Mouse (Mus musculus): ENCODE measurements around the gene Txndc9. TPM values are rescaled to one million over a fixed set of nuclear protein-coding genes. Genes with fewer than 3 reads are reported as not detected.

Txndc9 gene
- polyA plus RNA-seq, 1 experiment from 2014 or later: 80.9 TPM

Other genes with a start within 250 kb of the Txndc9 start
- 1.6 and 1.9 TPM in 2 replicates for gene Tsga10, start 131.5 kb downstream of the Txndc9 start, polyA plus RNA-seq (2015; fragmentation: Nextera tagmentation; extraction: Ambion mirVana)
- 5.4 and 6.9 TPM in 2 replicates for gene Lipt1, start 126.2 kb downstream of the Txndc9 start, polyA plus RNA-seq (2015; fragmentation: Nextera tagmentation; extraction: Ambion mirVana)
- gene Mitd1, start 107.5 kb downstream of the Txndc9 start, polyA plus RNA-seq (2015; fragmentation: Nextera tagmentation; extraction: Ambion mirVana): 16.0 and 22.9 TPM in 2 replicates
- 222 and 231 TPM in 2 replicates for gene Mrpl30, start 107.4 kb downstream of the Txndc9 start, polyA plus RNA-seq (2015; fragmentation: Nextera tagmentation; extraction: Ambion mirVana)
- gene Lyg2, start 81.4 kb downstream of the Txndc9 start, polyA plus RNA-seq (2015; fragmentation: Nextera tagmentation; extraction: Ambion mirVana): not detected in 2 replicates
- not detected in 2 replicates for gene Lyg1, start 40.1 kb downstream of the Txndc9 start, polyA plus RNA-seq (2015; fragmentation: Nextera tagmentation; extraction: Ambion mirVana)
- 25.1 and 28.3 TPM in 2 replicates for gene Eif5b, start 117 bp upstream of the Txndc9 start, polyA plus RNA-seq (2015; fragmentation: Nextera tagmentation; extraction: Ambion mirVana)
- gene Rev1, start 131.9 kb upstream of the Txndc9 start, polyA plus RNA-seq (2015; fragmentation: Nextera tagmentation; extraction: Ambion mirVana): 15.3 and 20.5 TPM in 2 replicates

All from liver, embryonic 13.5 days (tissue).